Mouse (Mus musculus): ENCODE measurements around the gene Trim7. TPM values are rescaled to one million over a fixed set of nuclear protein-coding genes. Genes with fewer than 3 reads are reported as not detected.
A peak's percentile ranks its signal among the peaks of the same experiment; 100 is the strongest.
"Not testable (repeated sequence)": the region's sequence is repeated elsewhere in the genome, so short reads cannot be mapped to it uniquely, and the experiment has no call there.

Gene Trim7
- polyA plus RNA-seq (2015; fragmentation: Nextera tagmentation; extraction: Ambion mirVana) = 0.71 and 0.80 TPM in 2 replicates

DNA sequence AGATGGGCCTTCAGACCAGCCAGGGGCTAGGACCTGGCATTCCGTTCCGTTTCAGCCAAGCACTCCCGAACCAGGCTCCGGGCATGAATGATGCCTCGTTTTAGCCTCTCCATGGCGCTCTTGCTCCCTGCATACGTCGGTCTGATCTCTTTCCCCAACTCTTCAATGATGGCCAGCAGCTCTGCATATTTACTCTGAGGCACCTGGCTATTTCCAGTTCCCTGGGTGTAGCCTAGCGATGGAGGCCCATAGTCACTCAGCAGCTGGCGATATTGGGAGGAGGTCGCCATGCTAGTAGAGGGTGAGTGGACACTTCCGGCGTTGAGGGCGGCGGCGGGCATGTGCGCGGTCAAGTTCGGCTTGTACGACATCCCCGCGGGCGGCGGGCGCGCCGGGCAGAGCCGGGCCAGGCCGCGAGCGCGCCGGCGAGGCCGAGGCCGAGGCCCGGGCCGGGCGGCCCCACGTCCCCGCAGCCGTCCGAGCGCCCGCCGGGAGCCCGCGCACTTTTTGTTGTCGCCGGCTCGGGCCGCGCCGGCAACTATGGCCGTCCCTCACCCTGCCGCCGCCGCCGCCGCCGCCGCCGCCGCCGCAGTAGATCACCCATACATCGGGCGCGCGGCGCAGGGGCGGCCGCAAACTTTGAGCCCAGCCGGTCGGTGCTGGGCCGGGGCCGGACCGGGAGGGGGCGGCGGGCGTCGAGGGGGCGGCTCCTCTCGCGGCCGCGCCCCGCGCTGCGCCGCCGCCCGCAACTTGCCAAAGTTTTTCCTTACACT, at the start of gene Trim7, which contains the start of gene Gm12184:
Trim7 (plus strand) TSS at position 162 of the 773 bp plus-strand sequence.
Gm12184 (minus strand) TSS at position 677 of the 773 bp plus-strand sequence.
- Histone ChIP-seq H3K4me1 (peaks cover 19% of the 10 kb centered on the region), H3K27ac (peak within 1 kb of the TSS; percentile 25; the same call in 1 of the 2 replicates), H3K27me3 (peaks cover 20% of the 10 kb centered on the region), H3K4me3 (peak within 1 kb of the TSS; percentile 42), H3K4me2 (peak within 1 kb of the TSS; percentile 59), H3K9ac (peak within 1 kb of the TSS; percentile 58)
- not testable (repeated sequence) for H3K36me3 ChIP-seq (ENCODE audit: poor library complexity, severe bottlenecking); H3K9me3 ChIP-seq (replicated peaks)
- 0% methylated on average over 18 of the region's 92 CpGs for WGBS
- peak; percentile 78 for ATAC-seq

DNA sequence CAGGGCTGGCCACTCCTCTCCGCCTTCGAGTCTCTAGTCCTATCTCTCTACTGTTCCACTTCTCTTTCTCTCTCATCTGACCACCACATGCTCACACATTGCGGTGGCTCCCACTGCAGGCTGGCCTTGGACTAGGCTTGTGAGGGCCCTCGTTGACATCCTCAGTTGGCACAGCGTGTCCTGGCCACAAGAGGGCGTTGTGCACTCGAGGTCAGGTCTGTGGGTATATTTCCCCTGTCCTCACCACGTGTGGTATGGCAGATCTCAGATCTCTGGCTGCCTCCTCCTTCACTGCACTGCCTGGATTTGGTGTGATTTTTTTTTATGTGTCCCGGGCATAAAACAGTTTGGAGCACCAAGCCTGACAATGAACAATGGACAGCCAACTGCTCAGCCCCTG, 49.3 kb upstream of the Trim7 start:
- H3K9me3 ChIP-seq (replicated peaks) = no peaks in the 10 kb centered on the region
- H3K27ac ChIP-seq = no peak overlapping the region
- H3K27me3 ChIP-seq = no peaks in the 10 kb centered on the region
- no peaks in the 10 kb centered on the region for H3K36me3 ChIP-seq (ENCODE audit: poor library complexity, severe bottlenecking)
- no peak for ATAC-seq
- 47% methylated on average over 9 of the region's 9 CpGs for WGBS
- H3K4me3 ChIP-seq = no peak overlapping the region
- H3K4me1 ChIP-seq = peaks cover 5% of the 10 kb centered on the region; the same call in 1 of the 2 replicates
- no peak overlapping the region for H3K4me2 ChIP-seq
- no peak overlapping the region for H3K9ac ChIP-seq

GRCm38 (mm10) chr11:48777303-48777702, 48.6 kb upstream of the Trim7 start:
- Histone ChIP-seq H3K4me2 (no peak overlapping the region), H3K9ac (no peak overlapping the region), H3K36me3 (ENCODE audit: poor library complexity, severe bottlenecking) (no peaks in the 10 kb centered on the region), H3K4me1 (peaks cover 5% of the 10 kb centered on the region; the same call in 1 of the 2 replicates), H3K27me3 (no peaks in the 10 kb centered on the region), H3K4me3 (no peak overlapping the region), H3K9me3 (replicated peaks) (0 out of 2 replicates have a peak, but pooled peaks cover 5% of the 10 kb centered on the region), H3K27ac (no peak overlapping the region)
- ATAC-seq = no peak
- WGBS = 93% methylated on average over 9 of the region's 9 CpGs

DNA sequence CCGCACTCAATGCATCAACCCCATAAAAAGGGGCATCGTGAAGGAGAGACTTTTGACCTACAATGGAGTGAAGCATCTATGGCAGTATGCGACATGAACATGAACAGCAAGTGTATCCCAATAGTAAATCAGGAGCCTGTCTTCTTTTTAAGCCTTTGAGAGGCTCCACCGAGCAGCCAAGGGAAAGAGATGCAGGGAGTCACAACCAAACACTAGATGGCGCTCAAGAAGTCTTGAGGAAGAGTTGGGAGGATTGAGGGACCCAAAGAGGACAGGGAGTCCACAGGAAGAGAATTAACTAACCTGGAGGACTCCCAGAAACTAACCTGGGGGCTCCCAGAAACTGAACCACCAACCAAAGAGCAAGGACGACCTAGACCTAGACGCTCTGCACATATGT, 46.5 kb upstream of the Trim7 start:
- ATAC-seq = no peak
- Histone ChIP-seq H3K4me3 (no peak overlapping the region), H3K27ac (no peak overlapping the region), H3K27me3 (no peaks in the 10 kb centered on the region), H3K4me1 (peaks cover 1% of the 10 kb centered on the region; the same call in 1 of the 2 replicates), H3K4me2 (no peak overlapping the region), H3K9ac (no peak overlapping the region), H3K36me3 (ENCODE audit: poor library complexity, severe bottlenecking) (no peaks in the 10 kb centered on the region), H3K9me3 (replicated peaks) (0 out of 2 replicates have a peak, but pooled peaks cover 5% of the 10 kb centered on the region)
- WGBS = 36% methylated on average over 7 of the region's 7 CpGs

DNA sequence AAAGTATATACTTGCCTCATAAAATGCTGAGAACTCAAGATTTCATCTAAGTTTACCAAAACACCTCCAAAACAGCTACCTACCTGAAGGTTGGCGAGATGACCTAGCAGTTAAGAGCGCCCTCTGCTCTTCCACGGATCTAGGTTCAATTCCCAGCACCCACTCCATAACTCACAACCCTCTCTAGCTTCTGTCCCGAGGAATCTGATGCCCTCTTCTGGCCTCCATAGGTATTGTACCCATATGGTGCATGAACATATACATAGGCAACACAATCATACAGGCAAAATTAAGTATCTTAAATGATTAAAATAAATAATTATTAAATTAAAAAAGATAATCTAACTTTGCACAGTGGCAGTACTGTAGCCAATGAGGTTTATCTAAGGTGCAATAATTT, 43.7 kb upstream of the Trim7 start:
- WGBS = 81% methylated on average over 4 of the region's 4 CpGs
- H3K36me3 ChIP-seq (ENCODE audit: poor library complexity, severe bottlenecking) = no peaks in the 10 kb centered on the region
- H3K9me3 ChIP-seq (replicated peaks) = peaks cover 5% of the 10 kb centered on the region; the same call in 1 of the 2 replicates
- H3K4me1 ChIP-seq = no peaks in the 10 kb centered on the region
- H3K4me2 ChIP-seq = no peak overlapping the region
- no peaks in the 10 kb centered on the region for H3K27me3 ChIP-seq
- H3K9ac ChIP-seq = no peak overlapping the region
- no peak overlapping the region for H3K4me3 ChIP-seq
- no peak for ATAC-seq
- no peak overlapping the region for H3K27ac ChIP-seq

DNA sequence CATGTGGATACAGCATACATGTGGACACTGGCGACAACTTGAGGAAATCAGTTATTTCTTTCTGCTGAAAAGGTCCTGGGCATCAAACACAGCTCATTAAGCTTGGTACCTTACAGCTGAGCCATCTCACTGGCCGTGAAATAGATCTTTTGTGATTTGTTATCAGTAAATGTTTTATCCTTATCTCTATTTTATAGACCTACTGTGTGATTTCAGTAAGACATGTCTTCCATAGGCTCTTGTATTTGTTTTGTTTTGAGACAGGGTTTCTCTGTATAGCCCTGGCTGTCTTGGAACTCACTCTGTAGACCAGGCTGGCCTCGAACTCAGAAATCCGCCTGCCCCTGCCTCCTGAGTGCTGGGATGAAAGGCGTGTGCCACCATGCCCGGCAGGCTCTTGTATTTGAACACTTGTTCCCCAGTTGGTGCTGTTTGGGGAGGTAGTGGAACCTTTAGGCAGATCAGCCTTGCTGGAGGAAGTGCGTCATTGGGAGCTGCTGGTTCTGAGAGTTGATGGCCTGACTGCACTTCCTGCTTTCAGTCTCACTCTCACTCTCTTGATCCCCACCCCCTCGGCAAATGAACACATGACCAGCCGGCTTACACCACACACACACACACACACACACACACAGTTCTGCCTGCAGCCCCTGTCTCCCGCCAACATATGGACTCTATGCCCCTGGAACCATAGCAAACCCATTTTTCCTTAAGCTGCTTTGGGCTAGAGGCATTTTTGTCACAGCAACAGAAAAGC, 38.3 kb upstream of the Trim7 start:
- no peaks in the 10 kb centered on the region for H3K27me3 ChIP-seq
- no peak overlapping the region for H3K27ac ChIP-seq
- peak overlapping the region; percentile 40 for H3K4me3 ChIP-seq
- no peaks in the 10 kb centered on the region; the same call in 1 of the 2 replicates for H3K9me3 ChIP-seq (replicated peaks)
- H3K9ac ChIP-seq = peak overlapping the region; percentile 65; the same call in 1 of the 2 replicates
- peak; percentile 70 for ATAC-seq
- 0 out of 2 replicates have a peak, but pooled peaks cover 3% of the 10 kb centered on the region for H3K4me1 ChIP-seq
- peak overlapping the region; percentile 59 for H3K4me2 ChIP-seq
- no peaks in the 10 kb centered on the region for H3K36me3 ChIP-seq (ENCODE audit: poor library complexity, severe bottlenecking)
- WGBS = 53% methylated on average over 10 of the region's 10 CpGs

DNA sequence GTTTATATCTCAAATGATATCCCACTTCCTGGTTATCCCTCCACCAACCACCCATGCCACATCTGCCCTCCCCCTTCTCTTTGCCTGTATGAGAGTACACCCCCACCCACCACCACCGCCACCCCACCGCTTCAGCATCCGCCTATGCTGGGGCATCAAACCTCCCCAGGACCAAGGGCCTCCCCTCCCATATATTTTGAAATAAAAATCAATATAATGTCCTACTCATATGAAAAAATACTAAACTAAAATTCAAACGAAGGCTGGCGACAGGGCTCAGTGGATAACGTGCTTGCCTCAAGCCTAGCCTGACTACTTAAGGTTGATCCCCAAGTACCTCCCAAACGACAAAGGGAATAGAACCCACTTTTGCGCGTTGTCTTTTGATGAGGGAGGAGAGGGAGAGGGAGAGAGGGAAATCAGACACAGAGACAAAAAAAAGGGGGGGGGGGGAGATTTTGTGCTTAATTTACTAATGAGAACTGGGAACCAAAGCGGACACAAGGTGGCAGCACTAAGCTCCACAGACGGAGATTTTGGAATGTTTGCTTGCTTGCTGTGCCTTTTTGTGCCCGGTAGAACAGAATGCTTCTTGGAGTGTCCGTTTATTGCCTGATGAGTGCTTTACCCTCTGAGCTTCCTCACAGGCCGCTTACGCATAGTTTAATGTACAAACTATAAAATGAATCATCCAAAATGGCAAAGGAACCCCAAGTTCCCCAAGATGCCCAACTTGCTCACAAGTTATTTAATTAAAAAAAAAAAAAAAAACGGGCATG, 37.4 kb upstream of the Trim7 start:
- Histone ChIP-seq H3K4me3 (peak overlapping the region; percentile 40), H3K36me3 (ENCODE audit: poor library complexity, severe bottlenecking) (no peaks in the 10 kb centered on the region), H3K9me3 (replicated peaks) (no peaks in the 10 kb centered on the region; the same call in 1 of the 2 replicates), H3K4me2 (peak overlapping the region; percentile 59), H3K27ac (no peak overlapping the region), H3K9ac (peak overlapping the region; percentile 65), H3K27me3 (no peaks in the 10 kb centered on the region), H3K4me1 (0 out of 2 replicates have a peak, but pooled peaks cover 3% of the 10 kb centered on the region)
- peak; percentile 84 for ATAC-seq
- 7% methylated on average over 16 of the region's 16 CpGs for WGBS

DNA sequence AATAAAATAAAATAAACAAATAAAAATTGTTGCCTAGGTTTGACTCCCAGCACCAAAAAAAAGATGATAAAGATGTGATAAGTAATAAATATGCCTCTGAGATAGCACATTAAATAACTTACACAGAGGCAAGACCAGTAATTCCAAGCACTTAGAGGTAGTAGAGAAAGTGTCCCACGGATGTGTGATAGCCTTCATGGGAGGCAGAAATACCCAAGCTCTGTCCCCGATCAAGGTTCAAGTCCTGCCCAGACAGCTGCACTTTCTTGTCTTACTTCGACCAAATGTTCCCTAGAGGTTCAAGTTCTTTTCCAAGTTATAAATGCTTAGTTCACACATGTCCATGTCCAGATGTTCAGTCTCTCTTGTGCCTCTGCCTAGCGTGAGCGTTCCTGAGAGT, 36.7 kb upstream of the Trim7 start:
- WGBS = 89% methylated on average over 5 of the region's 5 CpGs
- no peaks in the 10 kb centered on the region for H3K27me3 ChIP-seq
- no peaks in the 10 kb centered on the region; the same call in 1 of the 2 replicates for H3K9me3 ChIP-seq (replicated peaks)
- H3K4me3 ChIP-seq = no peak overlapping the region
- no peak overlapping the region for H3K9ac ChIP-seq
- H3K27ac ChIP-seq = no peak overlapping the region
- ATAC-seq = no peak
- H3K4me1 ChIP-seq = 0 out of 2 replicates have a peak, but pooled peaks cover 3% of the 10 kb centered on the region
- no peak overlapping the region for H3K4me2 ChIP-seq
- H3K36me3 ChIP-seq (ENCODE audit: poor library complexity, severe bottlenecking) = no peaks in the 10 kb centered on the region

- Histone ChIP-seq H3K9me3 (replicated peaks) (no peaks in the 10 kb centered on the region; the same call in 1 of the 2 replicates), H3K27ac (no peak overlapping the region), H3K4me3 (peak overlapping the region; percentile 25; the same call in 1 of the 2 replicates), H3K4me2 (peak overlapping the region; percentile 54), H3K27me3 (no peaks in the 10 kb centered on the region), H3K36me3 (ENCODE audit: poor library complexity, severe bottlenecking) (no peaks in the 10 kb centered on the region), H3K9ac (peak overlapping the region; percentile 37; the same call in 1 of the 2 replicates), H3K4me1 (0 out of 2 replicates have a peak, but pooled peaks cover 3% of the 10 kb centered on the region)
- WGBS = 15% methylated on average over 20 of the region's 20 CpGs
- ATAC-seq = peak; percentile 62
Observed at GRCm38 (mm10) chr11:48789973-48790823, 35.7 kb upstream of the Trim7 start.

GRCm38 (mm10) chr11:48790946-48791345, 35.0 kb upstream of the Trim7 start:
- H3K27me3 ChIP-seq = no peaks in the 10 kb centered on the region
- H3K9ac ChIP-seq = no peak overlapping the region
- no peak overlapping the region for H3K4me3 ChIP-seq
- H3K4me1 ChIP-seq = 0 out of 2 replicates have a peak, but pooled peaks cover 3% of the 10 kb centered on the region
- no peaks in the 10 kb centered on the region for H3K9me3 ChIP-seq (replicated peaks)
- no peak overlapping the region for H3K4me2 ChIP-seq
- WGBS = 64% methylated on average over 8 of the region's 8 CpGs
- H3K27ac ChIP-seq = no peak overlapping the region
- no peaks in the 10 kb centered on the region for H3K36me3 ChIP-seq (ENCODE audit: poor library complexity, severe bottlenecking)
- ATAC-seq = no peak

GRCm38 (mm10) chr11:48791894-48792293, 34.0 kb upstream of the Trim7 start:
- H3K4me3 ChIP-seq; H3K27me3 ChIP-seq; H3K9me3 ChIP-seq (replicated peaks); H3K36me3 ChIP-seq (ENCODE audit: poor library complexity, severe bottlenecking); H3K4me1 ChIP-seq; H3K9ac ChIP-seq; H3K27ac ChIP-seq; ATAC-seq; H3K4me2 ChIP-seq: not testable (repeated sequence)
- WGBS = 86% methylated on average over 9 of the region's 9 CpGs

Data from forebrain, embryonic 13.5 days (tissue).